Mouse (Mus musculus): ENCODE results near the gene Slc45a3. TPM values are rescaled to one million over a fixed set of nuclear protein-coding genes. Genes with fewer than 3 reads are reported as not detected.

Slc45a3 gene
- polyA plus RNA-seq (2016; fragmentation: Nextera tagmentation; extraction: Ambion mirVana): 5.6 and 6.4 TPM in 2 replicates

DNA sequence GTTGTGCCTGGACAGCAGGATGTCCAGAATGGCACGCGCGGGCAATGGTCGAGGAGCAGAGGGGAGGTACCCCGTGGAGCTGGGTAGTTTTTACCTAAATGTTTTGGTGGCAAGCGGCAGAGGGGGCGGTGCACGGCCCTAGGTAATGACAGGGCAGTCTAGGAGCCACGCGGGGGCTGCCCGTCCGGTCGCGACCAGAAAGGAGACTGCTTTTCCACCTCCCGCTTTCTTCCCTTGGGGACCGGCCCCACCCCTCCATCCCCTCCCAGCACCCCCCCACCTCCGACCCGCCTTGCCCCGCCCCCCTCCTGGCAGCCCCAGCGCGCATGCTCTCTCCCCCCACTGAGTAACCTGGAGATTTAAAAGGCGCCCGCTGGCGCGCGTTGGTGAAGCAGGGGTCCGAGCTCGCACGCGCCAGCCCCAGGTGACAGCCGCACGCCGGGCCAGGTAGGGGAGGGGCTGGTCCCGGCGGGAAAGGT, at the start of gene Slc45a3:
Gene Slc45a3 (plus strand): TSS at position 362 of the 479 bp plus-strand sequence.
- WGBS: under 1% methylated on average over 30 of the region's 35 CpGs
- H3K9ac ChIP-seq: peak within 1 kb of the TSS; percentile 69
- no peaks in the 10 kb centered on the region for H3K36me3 ChIP-seq
- no peak within 1 kb of the TSS for H3K27ac ChIP-seq
- peaks cover 19% of the 10 kb centered on the region for H3K4me1 ChIP-seq
- no peaks in the 10 kb centered on the region for H3K9me3 ChIP-seq (replicated peaks)
- H3K4me2 ChIP-seq (replicated peaks): peak within 1 kb of the TSS; percentile 90
- ATAC-seq (ENCODE audit: low FRiP score): peak; percentile 67
- peaks cover 31% of the 10 kb centered on the region for H3K27me3 ChIP-seq
- H3K4me3 ChIP-seq: peak within 1 kb of the TSS; percentile 56

DNA sequence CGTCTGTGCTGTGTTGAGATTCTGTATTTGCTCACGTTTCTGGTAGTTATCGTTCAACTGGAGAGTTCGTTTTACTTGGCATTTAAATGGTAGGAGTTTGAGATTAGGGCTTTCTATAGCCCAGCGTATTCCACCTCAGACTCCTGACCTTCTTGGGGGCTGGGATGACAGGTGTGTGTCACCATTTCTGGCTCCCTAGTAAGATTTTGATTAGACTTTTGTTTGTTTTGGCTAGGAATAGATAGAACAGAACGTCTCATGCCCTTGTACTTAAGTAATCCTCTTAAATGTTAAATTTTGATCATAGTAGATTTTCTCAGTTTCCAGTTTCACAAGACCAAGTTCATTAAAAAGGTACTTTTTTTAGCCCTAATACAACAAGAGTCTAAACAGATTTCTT, 45.1 kb upstream of the Slc45a3 start:
- H3K9ac ChIP-seq: no peak overlapping the region
- peaks cover 26% of the 10 kb centered on the region for H3K36me3 ChIP-seq
- H3K27ac ChIP-seq: no peak overlapping the region
- no peak overlapping the region for H3K4me2 ChIP-seq (replicated peaks)
- H3K9me3 ChIP-seq (replicated peaks): no peaks in the 10 kb centered on the region
- no peaks in the 10 kb centered on the region for H3K27me3 ChIP-seq
- H3K4me3 ChIP-seq: no peak overlapping the region
- peaks cover 10% of the 10 kb centered on the region; the same call in 1 of the 2 replicates for H3K4me1 ChIP-seq
- WGBS: 82% methylated on average over 6 of the region's 6 CpGs
- no peak for ATAC-seq (ENCODE audit: low FRiP score)

DNA sequence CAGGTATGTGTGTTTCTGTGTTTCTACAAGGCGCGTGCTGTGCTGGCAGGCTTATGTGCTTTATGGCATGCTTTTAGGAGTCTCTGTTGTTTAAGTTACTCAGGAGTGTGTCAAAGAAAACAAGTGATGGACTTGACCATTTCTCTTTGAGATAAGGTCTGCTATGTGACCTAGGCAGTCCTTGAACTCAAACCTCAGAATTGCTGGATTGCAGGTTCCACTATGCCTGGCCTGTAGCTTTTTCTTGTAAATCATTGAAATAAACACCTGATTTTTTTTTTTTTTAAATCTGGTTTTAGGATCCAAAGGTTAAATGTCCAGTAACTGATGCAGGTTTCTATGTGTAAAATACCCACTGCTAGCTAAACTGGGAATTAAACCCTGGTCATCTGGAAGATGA, 43.7 kb upstream of the Slc45a3 start:
- no peaks in the 10 kb centered on the region for H3K9me3 ChIP-seq (replicated peaks)
- peaks cover 38% of the 10 kb centered on the region for H3K36me3 ChIP-seq
- no peak overlapping the region for H3K9ac ChIP-seq
- no peak overlapping the region for H3K4me2 ChIP-seq (replicated peaks)
- no peak overlapping the region for H3K4me3 ChIP-seq
- 0 out of 2 replicates have a peak, but pooled peaks cover 7% of the 10 kb centered on the region for H3K4me1 ChIP-seq
- no peak for ATAC-seq (ENCODE audit: low FRiP score)
- H3K27me3 ChIP-seq: no peaks in the 10 kb centered on the region
- no peak overlapping the region for H3K27ac ChIP-seq
- WGBS: 96% methylated on average over 2 of the region's 2 CpGs

DNA sequence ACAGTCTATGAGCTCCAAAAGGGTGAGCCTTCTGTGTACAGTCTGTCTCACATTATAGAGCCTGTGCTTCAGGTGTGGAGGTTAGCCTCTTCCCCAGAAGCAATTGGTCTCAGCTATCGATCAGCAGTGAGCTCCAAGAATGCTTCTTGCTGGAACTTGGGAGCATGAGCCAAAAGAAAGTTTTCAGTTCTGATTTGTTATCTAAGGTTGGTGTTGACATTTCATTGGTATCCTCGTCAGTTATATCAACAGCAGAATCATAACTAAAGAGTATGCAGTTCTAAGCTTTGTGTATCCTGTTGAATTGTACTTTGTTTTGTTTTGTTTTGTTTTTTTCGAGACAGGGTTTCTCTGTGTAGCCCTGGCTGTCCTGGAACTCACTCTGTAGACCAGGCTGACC, 40.7 kb upstream of the Slc45a3 start:
- 100% methylated on average over 3 of the region's 3 CpGs for WGBS
- no peak overlapping the region for H3K27ac ChIP-seq
- 0 out of 2 replicates have a peak, but pooled peaks cover 2% of the 10 kb centered on the region for H3K4me1 ChIP-seq
- peaks cover 63% of the 10 kb centered on the region for H3K36me3 ChIP-seq
- ATAC-seq (ENCODE audit: low FRiP score): no peak
- H3K4me3 ChIP-seq: no peak overlapping the region
- no peaks in the 10 kb centered on the region for H3K9me3 ChIP-seq (replicated peaks)
- no peak overlapping the region for H3K9ac ChIP-seq
- H3K27me3 ChIP-seq: no peaks in the 10 kb centered on the region
- no peak overlapping the region for H3K4me2 ChIP-seq (replicated peaks)

DNA sequence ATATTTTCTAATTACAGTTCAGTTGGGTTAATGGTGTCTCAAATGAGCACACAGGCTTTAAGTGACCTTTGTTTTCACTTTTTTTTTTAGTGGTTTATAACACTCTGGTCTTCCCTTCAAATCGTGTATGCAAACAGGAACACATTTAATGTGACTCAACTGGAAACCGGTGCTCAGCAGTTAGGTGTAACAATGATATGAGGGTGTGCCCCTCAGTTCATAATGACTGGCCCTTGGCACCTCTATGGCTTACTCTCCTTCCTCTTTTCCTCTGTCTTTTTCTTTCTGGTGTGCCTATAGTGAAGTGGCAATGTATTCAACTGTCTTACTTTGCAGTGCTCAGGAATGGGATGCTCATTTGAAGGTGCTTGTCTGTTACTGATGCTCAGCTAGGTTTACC, 29.3 kb upstream of the Slc45a3 start:
- Histone ChIP-seq H3K27ac (no peak overlapping the region), H3K4me3 (no peak overlapping the region), H3K36me3 (peaks cover 47% of the 10 kb centered on the region), H3K9me3 (replicated peaks) (no peaks in the 10 kb centered on the region), H3K9ac (no peak overlapping the region), H3K4me1 (no peaks in the 10 kb centered on the region), H3K27me3 (no peaks in the 10 kb centered on the region), H3K4me2 (replicated peaks) (no peak overlapping the region)
- no peak for ATAC-seq (ENCODE audit: low FRiP score)
- WGBS: 96% methylated on average over 2 of the region's 2 CpGs

DNA sequence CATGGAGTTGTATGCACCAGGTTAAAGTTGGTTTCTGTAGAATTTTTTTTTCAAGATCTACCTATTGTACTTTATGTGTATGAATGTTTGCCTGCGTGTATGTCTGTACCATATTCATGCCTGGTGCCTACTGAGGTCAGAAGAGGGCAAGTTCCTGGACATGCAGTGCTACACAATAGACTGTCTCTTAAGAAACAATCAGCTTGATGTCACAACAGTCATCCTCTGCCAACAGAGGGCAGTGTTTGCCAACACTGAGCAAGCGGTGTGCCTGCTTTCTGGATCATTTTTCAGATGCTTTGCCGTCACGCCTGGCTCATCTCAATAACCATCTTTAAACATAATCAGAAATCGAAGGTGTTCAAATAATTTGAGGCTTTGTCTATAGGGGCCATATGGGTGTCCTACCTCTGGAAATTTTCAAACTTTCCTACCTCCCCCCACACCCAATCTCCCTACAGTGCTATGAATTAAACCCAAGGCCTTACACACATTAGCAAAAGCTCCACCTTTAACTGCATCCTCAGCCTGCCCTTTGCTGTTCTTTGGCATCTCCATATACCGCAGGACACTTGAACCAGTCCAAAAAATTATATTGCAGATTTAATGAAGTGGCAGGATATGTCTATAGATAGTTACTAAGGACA, 25.0 kb upstream of the Slc45a3 start:
- Histone ChIP-seq H3K9me3 (replicated peaks) (no peaks in the 10 kb centered on the region), H3K9ac (no peak overlapping the region), H3K4me1 (no peaks in the 10 kb centered on the region), H3K27ac (no peak overlapping the region), H3K36me3 (peaks cover 19% of the 10 kb centered on the region; the same call in 1 of the 2 replicates), H3K4me2 (replicated peaks) (no peak overlapping the region), H3K4me3 (no peak overlapping the region), H3K27me3 (no peaks in the 10 kb centered on the region)
- WGBS: 58% methylated on average over 6 of the region's 6 CpGs
- peak; percentile 46; the same call in 1 of the 2 replicates for ATAC-seq (ENCODE audit: low FRiP score)

DNA sequence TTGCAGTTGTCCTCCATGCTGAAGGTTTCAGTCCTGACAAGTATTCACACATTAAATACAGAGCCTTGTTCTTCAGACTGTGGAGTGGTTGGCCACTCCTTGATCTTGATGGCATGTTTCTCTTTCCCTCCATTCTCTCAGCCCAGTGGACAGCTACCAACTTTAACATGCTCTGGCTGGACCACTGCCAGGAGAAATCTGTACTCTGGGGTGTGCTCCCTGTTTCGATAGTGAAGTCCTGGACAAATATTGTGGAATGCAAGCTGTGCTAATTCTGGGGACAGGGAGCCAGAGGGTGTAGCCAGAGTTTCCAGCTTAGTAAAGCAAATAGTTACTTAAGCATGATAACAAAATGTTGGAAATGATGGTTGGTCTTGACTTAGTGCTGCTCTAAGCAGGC, 24.0 kb upstream of the Slc45a3 start:
- H3K9ac ChIP-seq: no peak overlapping the region
- H3K27ac ChIP-seq: no peak overlapping the region
- H3K9me3 ChIP-seq (replicated peaks): no peaks in the 10 kb centered on the region
- H3K36me3 ChIP-seq: peaks cover 15% of the 10 kb centered on the region; the same call in 1 of the 2 replicates
- H3K4me2 ChIP-seq (replicated peaks): no peak overlapping the region
- WGBS: 71% methylated on average over 1 of the region's 1 CpGs
- H3K27me3 ChIP-seq: no peaks in the 10 kb centered on the region
- no peak for ATAC-seq (ENCODE audit: low FRiP score)
- H3K4me3 ChIP-seq: no peak overlapping the region
- H3K4me1 ChIP-seq: no peaks in the 10 kb centered on the region

DNA sequence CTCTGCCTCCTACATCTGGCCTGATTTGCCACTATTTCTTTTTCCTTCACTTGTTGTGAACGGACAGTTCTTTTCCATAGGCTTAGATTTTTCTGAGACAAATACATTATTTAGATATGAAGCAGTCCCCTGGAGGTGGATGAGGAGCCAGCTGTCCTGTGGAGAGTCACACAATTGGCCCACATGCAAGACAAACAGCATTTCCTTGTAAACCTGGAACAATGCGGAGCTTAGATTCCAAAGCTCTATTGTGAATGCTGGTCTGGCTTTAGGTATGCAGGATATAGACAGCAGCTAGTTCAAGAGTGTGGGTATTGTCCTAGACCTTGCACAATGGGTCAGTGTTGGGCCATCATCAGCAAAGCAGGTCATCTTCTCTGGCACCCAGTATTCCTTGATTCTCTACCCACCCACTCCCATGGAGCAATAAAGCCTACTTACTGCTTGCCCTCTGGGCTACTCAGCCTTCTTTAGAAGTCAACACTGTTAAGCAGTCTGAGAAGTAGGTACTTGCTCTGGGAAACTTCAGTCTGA, 22.0 kb upstream of the Slc45a3 start:
- 60% methylated on average over 2 of the region's 2 CpGs for WGBS
- ATAC-seq (ENCODE audit: low FRiP score): no peak

DNA sequence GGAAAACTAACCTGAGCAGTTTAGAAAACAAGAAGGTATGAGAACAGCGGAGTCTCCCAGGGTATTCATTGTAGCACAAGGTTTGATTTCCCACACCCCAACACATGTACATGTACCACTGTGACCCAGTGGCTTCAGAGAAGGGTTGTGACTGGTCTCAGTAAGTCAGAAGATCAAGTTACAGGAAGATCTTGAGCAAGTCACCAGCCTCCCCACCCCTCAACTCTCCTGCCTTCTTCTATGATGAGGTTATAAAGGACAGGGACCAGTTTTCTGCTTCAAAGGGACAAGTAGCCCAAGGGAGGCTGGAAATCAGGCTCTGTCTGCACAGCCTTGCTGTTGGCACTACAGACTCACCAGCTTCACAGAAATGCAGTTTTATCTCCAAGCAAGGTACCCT, 21.3 kb upstream of the Slc45a3 start:
- WGBS: 94% methylated on average over 1 of the region's 1 CpGs
- H3K27ac ChIP-seq: no peak overlapping the region
- ATAC-seq (ENCODE audit: low FRiP score): no peak
- 0 out of 2 replicates have a peak, but pooled peaks cover 11% of the 10 kb centered on the region for H3K36me3 ChIP-seq
- no peaks in the 10 kb centered on the region for H3K27me3 ChIP-seq
- no peaks in the 10 kb centered on the region for H3K9me3 ChIP-seq (replicated peaks)
- no peak overlapping the region for H3K9ac ChIP-seq
- H3K4me2 ChIP-seq (replicated peaks): no peak overlapping the region
- peaks cover 2% of the 10 kb centered on the region; the same call in 1 of the 2 replicates for H3K4me1 ChIP-seq
- H3K4me3 ChIP-seq: no peak overlapping the region

More for the DNA sequence above, 22.0 kb upstream of the Slc45a3 start:
- Histone ChIP-seq H3K9me3 (replicated peaks) (no peaks in the 10 kb centered on the region), H3K27ac (no peak overlapping the region), H3K36me3 (peaks cover 11% of the 10 kb centered on the region; the same call in 1 of the 2 replicates), H3K4me1 (peaks cover 2% of the 10 kb centered on the region; the same call in 1 of the 2 replicates), H3K9ac (no peak overlapping the region), H3K27me3 (no peaks in the 10 kb centered on the region), H3K4me2 (replicated peaks) (no peak overlapping the region), H3K4me3 (no peak overlapping the region)

DNA sequence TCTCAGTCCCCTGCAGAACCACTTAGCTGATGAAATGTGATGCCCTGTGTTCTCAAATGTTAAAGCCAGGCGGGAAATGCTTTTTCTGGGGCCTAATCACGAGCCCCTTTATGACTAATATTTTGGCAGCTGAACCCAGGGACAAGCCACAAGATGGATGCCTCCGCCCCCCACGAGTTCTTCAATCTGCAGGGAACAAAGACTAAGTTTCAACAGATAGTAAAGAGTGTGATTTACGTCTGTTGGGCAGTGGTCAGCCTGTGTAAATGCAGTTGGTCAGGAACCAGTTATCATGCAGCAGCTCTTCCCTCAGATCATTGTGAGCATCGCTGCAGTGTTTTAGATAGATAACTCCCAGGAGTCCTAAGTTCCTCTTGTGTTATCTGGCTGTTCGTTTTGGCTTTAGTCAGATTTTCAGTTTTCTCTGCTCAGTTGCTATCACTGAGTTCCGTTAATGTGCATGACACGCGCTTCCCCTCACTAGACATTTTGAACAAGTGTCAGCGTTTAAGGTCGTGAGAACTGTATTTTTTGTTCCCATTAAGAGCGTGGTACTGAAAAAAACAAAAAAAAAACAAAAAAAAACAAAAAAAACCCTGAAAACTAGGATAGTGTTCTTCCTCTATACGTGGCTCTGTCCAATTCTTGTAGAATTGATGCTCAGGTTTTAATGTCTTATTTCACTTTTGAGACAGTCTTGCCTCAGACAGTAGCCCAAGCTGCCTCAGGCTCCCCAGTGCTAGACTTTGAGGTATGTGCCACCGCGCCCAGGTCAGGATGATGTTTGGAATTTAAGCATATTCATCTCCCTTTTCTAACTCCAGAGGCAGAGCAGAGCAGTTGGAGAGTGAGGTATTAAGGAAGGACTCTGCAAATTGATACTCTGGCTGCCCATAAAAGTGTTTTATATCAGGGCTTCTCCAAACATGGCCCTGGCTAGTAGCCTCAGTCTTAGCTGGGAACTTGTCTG, 19.9 kb upstream of the Slc45a3 start:
- no peak overlapping the region for H3K4me2 ChIP-seq (replicated peaks)
- H3K4me3 ChIP-seq: no peak overlapping the region
- peaks cover 5% of the 10 kb centered on the region for H3K4me1 ChIP-seq
- H3K27me3 ChIP-seq: no peaks in the 10 kb centered on the region
- H3K36me3 ChIP-seq: 0 out of 2 replicates have a peak, but pooled peaks cover 4% of the 10 kb centered on the region
- 64% methylated on average over 16 of the region's 16 CpGs for WGBS
- ATAC-seq (ENCODE audit: low FRiP score): no peak
- no peak overlapping the region for H3K9ac ChIP-seq
- no peak overlapping the region for H3K27ac ChIP-seq
- H3K9me3 ChIP-seq (replicated peaks): no peaks in the 10 kb centered on the region

DNA sequence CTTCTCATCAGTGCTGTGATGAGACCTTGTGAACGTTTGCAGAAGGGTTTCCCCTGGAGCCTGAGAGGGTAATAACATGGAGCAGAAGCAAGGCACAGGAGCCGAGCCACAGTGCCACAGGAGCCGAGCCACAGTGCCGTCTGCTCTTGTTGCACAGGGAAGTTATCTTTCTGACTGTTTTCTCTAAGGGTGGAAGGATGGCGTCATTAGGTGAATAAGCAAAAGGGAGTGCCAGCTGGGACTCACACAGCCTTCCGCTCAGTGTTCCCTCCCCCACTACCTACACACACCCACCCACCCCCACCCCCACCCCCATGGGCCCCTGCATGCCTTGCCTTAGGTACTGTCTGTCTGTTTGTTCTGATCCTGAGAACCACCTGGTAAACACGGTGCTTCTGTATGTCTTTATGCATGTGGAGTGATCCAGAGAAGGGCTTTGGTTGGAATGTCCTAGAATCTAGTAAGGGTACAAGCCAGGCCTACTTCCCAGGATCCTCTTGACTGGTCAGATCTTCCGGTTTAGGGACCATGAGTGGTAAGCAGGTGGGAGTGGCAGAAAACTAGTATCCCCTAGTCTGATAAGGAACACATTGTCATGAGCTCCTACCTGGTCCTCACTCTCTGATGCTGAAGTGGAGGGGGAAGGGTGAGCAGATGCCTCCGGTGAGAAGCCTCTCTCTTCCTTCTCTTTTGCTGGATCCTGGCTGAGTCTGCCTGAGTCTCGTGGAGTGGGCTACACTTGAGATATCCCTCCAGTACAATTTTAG, 16.9 kb upstream of the Slc45a3 start:
- H3K27ac ChIP-seq: no peak overlapping the region
- WGBS: 71% methylated on average over 10 of the region's 10 CpGs
- no peak overlapping the region for H3K9ac ChIP-seq
- H3K27me3 ChIP-seq: no peaks in the 10 kb centered on the region
- no peak for ATAC-seq (ENCODE audit: low FRiP score)
- no peaks in the 10 kb centered on the region for H3K36me3 ChIP-seq
- H3K4me1 ChIP-seq: peaks cover 6% of the 10 kb centered on the region
- H3K9me3 ChIP-seq (replicated peaks): no peaks in the 10 kb centered on the region
- H3K4me3 ChIP-seq: no peak overlapping the region
- H3K4me2 ChIP-seq (replicated peaks): no peak overlapping the region
